Mouse (Mus musculus): ENCODE measurements around the gene Gm17577. TPM values are rescaled to one million over a fixed set of nuclear protein-coding genes. Genes with fewer than 3 reads are reported as not detected.
"Not testable (repeated sequence)": the region's sequence is repeated elsewhere in the genome, so short reads cannot be mapped to it uniquely, and the experiment has no call there.

Gm17577 gene
- not detected in 2 replicates for total RNA-seq (2012; rRNA removed)
- polyA plus RNA-seq (2012; ENCODE audit: insufficient read depth in 1 of 2, insufficient read length in 2 of 2, low read depth in 1 of 2, low replicate concordance in 2 of 2, missing spikeins in 1 of 2): not detected

DNA sequence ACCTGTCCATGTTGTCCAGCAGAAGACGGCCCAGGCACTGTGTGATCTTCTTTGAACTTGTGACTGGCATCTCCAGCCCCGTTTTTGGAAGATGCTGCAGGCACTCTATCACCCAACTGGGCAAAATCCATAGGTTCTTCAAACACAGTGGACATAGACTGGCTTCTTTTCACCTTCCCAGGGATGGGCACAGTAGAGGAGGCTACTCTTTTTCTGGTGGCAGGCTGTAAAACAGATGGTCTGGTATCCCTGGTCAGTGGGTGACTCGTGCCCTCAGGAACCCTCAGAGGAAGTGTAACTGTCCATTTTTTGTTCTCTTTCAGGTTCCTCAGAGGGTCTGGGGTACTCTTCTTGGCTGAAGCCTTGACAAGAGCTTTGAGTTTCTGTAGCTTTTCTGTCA, at the start of gene Gm17577:
Gm17577 (minus strand) TSS at position 101 of the 400 bp plus-strand sequence.
- H3K9ac ChIP-seq (ENCODE audit: control insufficient read depth, low read depth, low read length, poor library complexity, severe bottlenecking); DNase-seq (ENCODE audit: low read depth, low spot score); H3K4me1 ChIP-seq (ENCODE audit: control insufficient read depth in 1 of 2, insufficient read depth in 2 of 2, low read length in 2 of 2); H3K9me3 ChIP-seq (replicated peaks; ENCODE audit: insufficient read depth, low read length); H3K27me3 ChIP-seq (ENCODE audit: control insufficient read depth in 1 of 2, insufficient read depth in 2 of 2, low read length in 2 of 2); H3K79me2 ChIP-seq (ENCODE audit: control insufficient read depth, insufficient read depth, low read length, poor library complexity); H3K4me3 ChIP-seq (ENCODE audit: control insufficient read depth in 1 of 2, insufficient read depth in 1 of 2, low read depth in 2 of 2, low read length in 2 of 2); H3K36me3 ChIP-seq (ENCODE audit: control insufficient read depth in 1 of 2, insufficient read depth in 2 of 2, low read length in 2 of 2); H3K27ac ChIP-seq (ENCODE audit: control insufficient read depth, low read depth, low read length): not testable (repeated sequence)

DNA sequence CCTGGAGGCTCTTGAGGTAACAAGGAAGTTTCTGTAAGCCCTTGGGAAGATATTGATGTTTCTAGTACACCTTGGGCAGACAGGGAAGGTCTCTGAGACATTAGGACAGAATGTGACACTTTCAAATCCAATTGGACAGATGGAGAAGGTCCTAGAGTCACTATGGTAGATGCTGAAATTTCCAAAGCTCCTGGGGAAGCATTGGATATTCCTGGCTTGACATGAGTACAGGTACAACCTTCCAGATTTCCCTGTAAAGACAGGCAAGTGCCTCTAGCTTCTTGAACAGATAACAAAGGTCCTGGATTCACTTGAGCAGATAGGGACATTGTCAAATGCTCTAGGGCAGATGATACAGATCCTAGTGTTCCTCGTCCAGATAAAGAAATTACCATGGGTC, 24.3 kb downstream of the Gm17577 start, which contains the start of gene Srsx:
Srsx (minus strand) TSS at position 101 of the 400 bp plus-strand sequence.
- DNase-seq (ENCODE audit: low read depth, low spot score); H3K9ac ChIP-seq (ENCODE audit: control insufficient read depth, low read depth, low read length, poor library complexity, severe bottlenecking); H3K27ac ChIP-seq (ENCODE audit: control insufficient read depth, low read depth, low read length); H3K79me2 ChIP-seq (ENCODE audit: control insufficient read depth, insufficient read depth, low read length, poor library complexity); H3K36me3 ChIP-seq (ENCODE audit: control insufficient read depth in 1 of 2, insufficient read depth in 2 of 2, low read length in 2 of 2); H3K4me3 ChIP-seq (ENCODE audit: control insufficient read depth in 1 of 2, insufficient read depth in 1 of 2, low read depth in 2 of 2, low read length in 2 of 2); H3K4me1 ChIP-seq (ENCODE audit: control insufficient read depth in 1 of 2, insufficient read depth in 2 of 2, low read length in 2 of 2); H3K9me3 ChIP-seq (replicated peaks; ENCODE audit: insufficient read depth, low read length); H3K27me3 ChIP-seq (ENCODE audit: control insufficient read depth in 1 of 2, insufficient read depth in 2 of 2, low read length in 2 of 2): not testable (repeated sequence)

Other genes with a start within 250 kb of the Gm17577 start
- gene Gm17521, start 217.2 kb downstream of the Gm17577 start, total RNA-seq (2012; rRNA removed): not detected in 2 replicates
- not detected for gene Gm17521, start 217.2 kb downstream of the Gm17577 start, polyA plus RNA-seq (2012; ENCODE audit: insufficient read depth in 1 of 2, insufficient read length in 2 of 2, low read depth in 1 of 2, low replicate concordance in 2 of 2, missing spikeins in 1 of 2)
- gene Cldn34c1, start 143.4 kb downstream of the Gm17577 start, total RNA-seq (2012; rRNA removed): 3.1 and 3.6 TPM in 2 replicates
- 1 to 10 TPM in 1 of 2 experiments, not detected in 1; 6.8 TPM for gene Cldn34c1, start 143.4 kb downstream of the Gm17577 start, polyA plus RNA-seq (2012; ENCODE audit: insufficient read depth in 1 of 2, insufficient read length in 2 of 2, low read depth in 1 of 2, low replicate concordance in 2 of 2, missing spikeins in 1 of 2)
- not detected in 2 replicates for gene Srsx, start 24.4 kb downstream of the Gm17577 start, total RNA-seq (2012; rRNA removed)
- gene Srsx, start 24.4 kb downstream of the Gm17577 start, polyA plus RNA-seq (2012; ENCODE audit: insufficient read depth in 1 of 2, insufficient read length in 2 of 2, low read depth in 1 of 2, low replicate concordance in 2 of 2, missing spikeins in 1 of 2): not detected

Measured in MEL (cell line).